Mouse (Mus musculus) thymus, adult 2 months (tissue): Measurements from ENCODE around the gene Htr1b. TPM values are rescaled to one million over a fixed set of nuclear protein-coding genes. Genes with fewer than 3 reads are reported as not detected.

Experiments
- DNase-seq: peaks from one replicate; pipeline ENCODE4 v3.0.0; 2021
- H3K27ac ChIP-seq: fragments of 200-500 bp; 2 replicates; pipeline ENCODE4 v1.5.1; 2012; ENCODE audit warnings: low read length, control low read depth; ENCODE audit not compliant: control insufficient read depth, insufficient read depth
- H3K27me3 ChIP-seq: fragments of 200-500 bp; 2 replicates; pipeline ENCODE4 v1.6.1; 2012; ENCODE audit warnings: mild to moderate bottlenecking, low read length, moderate library complexity, mixed read lengths; ENCODE audit not compliant: control insufficient read depth, insufficient read depth
- H3K36me3 ChIP-seq: fragments of 200-500 bp; 2 replicates; pipeline ENCODE4 v1.6.1; 2012; ENCODE audit warnings: mild to moderate bottlenecking, low read length, moderate library complexity; ENCODE audit not compliant: control insufficient read depth, insufficient read depth
- H3K4me1 ChIP-seq: fragments of 200-500 bp; replicated peaks from 2 replicates; pipeline ENCODE4 v1.6.1; 2012; ENCODE audit warnings: low read length; ENCODE audit not compliant: control insufficient read depth, insufficient read depth
- H3K4me3 ChIP-seq: fragments of 200-500 bp; 2 replicates; pipeline ENCODE4 v1.5.1; 2012; ENCODE audit warnings: mild to moderate bottlenecking, low read length, control low read depth, moderate library complexity; ENCODE audit not compliant: control insufficient read depth, insufficient read depth
- CTCF ChIP-seq: fragments of 200-500 bp; IDR thresholded peaks from 2 replicates; pipeline ENCODE4 v1.5.1; 2012; ENCODE audit warnings: mild to moderate bottlenecking, control low read depth, low read length, moderate library complexity, borderline replicate concordance; ENCODE audit not compliant: control insufficient read depth, poor library complexity, insufficient read depth; ENCODE audit errors: extremely low read depth
- POLR2A ChIP-seq: fragments of 200-500 bp; IDR thresholded peaks from 2 replicates; pipeline ENCODE4 v1.6.1; 2012; ENCODE audit warnings: mild to moderate bottlenecking, low read length, control low read depth, moderate library complexity; ENCODE audit not compliant: control insufficient read depth, poor library complexity, insufficient read depth; ENCODE audit errors: extremely low read depth
- WGBS: fragments of 180-500 bp; shearing (Covaris S2); methylation state at CpG from one replicate; pipeline ENCODE4 v1.1.7; 2018; 5-methylcytosine and 5-hydroxymethylcytosine counted together
- polyA plus RNA-seq: library from polyadenylated mRNA; depleted of rRNA; stranded (reverse); fragments of >200 nt; gene quantifications from 2 replicates; pipeline ENCODE4 v1.2.3, GENCODE M21; 2012; rRNA removed

Gene Htr1b
- 1.5 TPM in 2 replicates for polyA plus RNA-seq

DNA sequence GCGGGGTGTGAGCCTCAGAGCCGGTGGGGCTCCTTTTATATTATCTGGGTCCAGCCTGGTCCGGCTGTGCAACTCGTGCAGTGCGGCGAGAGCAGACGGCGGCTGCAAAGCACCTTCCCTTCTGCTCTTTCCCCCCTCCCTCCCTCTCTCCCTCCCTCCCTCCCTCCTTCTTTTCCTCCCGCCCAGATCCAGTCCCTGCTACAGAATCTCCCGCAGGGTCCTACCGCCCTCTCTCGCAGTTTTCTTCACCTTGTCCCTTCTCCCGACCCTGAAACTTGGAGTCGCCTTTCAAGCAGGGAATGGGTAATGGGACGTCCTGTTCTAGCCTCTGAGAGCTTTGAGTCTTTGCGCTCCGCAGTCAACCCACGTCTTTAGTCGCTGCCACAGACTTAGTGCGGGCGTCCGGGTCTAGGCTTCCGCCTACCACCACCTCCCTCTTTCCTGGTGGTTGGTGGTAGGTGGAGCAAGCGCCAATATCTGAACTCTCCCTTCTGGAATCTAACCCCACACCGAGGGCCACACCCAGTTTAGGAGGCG, at the start of gene Htr1b:
Htr1b (minus strand) TSS at position 392 of the 537 bp plus-strand sequence.
- DNase-seq: peak; percentile 5
- H3K27ac ChIP-seq: no peak within 1 kb of the TSS
- peaks cover 14% of the 10 kb centered on the region for H3K4me1 ChIP-seq
- no peaks in the 10 kb centered on the region for H3K36me3 ChIP-seq
- WGBS: 2% methylated on average over 26 of the region's 26 CpGs
- H3K4me3 ChIP-seq: peak within 1 kb of the TSS; percentile 37
- H3K27me3 ChIP-seq: peaks cover 10% of the 10 kb centered on the region; the same call in 1 of the 2 replicates
- no peak for TF ChIP-seq CTCF
- no peak for TF ChIP-seq POLR2A

DNA sequence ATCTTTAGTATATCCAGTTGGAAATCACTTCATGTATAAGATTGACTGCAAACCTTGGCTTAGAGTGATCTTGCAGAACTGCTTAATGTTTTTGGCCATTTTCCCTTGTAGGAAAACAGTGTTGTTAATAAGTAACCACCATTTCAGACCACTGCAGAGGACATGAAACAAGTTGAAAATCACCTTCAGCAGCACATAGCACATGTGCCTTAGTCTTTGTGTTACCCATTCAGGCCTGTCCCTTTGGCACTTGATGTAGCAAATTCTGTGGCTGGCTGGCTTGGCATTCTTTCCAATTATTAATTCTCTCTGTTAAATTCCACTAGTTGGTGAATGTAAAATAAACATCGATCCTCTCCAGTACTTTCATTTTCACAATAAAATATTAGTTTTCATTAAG, 43.1 kb upstream of the Htr1b start:
- no peak for DNase-seq
- 97% methylated on average over 1 of the region's 1 CpGs for WGBS
- Histone ChIP-seq H3K27me3 (no peaks in the 10 kb centered on the region), H3K4me3 (no peak overlapping the region), H3K4me1 (no peaks in the 10 kb centered on the region), H3K36me3 (no peaks in the 10 kb centered on the region), H3K27ac (no peak overlapping the region)
- TF ChIP-seq POLR2A: no peak
- TF ChIP-seq CTCF: no peak

DNA sequence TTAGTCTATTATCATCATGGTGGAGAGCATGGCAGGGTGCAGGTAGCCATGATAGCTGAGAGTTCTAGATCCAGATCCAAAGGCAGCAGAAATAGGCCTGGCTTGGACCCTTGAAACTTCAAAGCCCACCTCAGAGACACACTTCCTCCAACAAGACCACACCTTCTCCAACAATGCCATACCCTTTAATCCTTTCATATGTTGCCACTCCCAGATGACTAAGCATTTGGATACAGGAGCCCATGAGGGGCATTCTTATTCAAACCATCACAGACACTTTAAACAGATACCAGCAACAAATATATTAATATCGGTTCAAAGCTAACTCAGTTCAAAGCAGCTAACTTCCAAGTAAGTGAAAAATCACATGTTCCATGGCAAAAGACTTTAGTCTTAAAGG, 3.9 kb upstream of the Htr1b start:
- peaks cover 3% of the 10 kb centered on the region for H3K4me1 ChIP-seq
- DNase-seq: no peak
- no peak overlapping the region for H3K4me3 ChIP-seq
- TF ChIP-seq CTCF (no peak), POLR2A (no peak)
- H3K27ac ChIP-seq: no peak overlapping the region
- 98% methylated on average over 1 of the region's 1 CpGs for WGBS
- peaks cover 10% of the 10 kb centered on the region; the same call in 1 of the 2 replicates for H3K27me3 ChIP-seq
- no peaks in the 10 kb centered on the region for H3K36me3 ChIP-seq

DNA sequence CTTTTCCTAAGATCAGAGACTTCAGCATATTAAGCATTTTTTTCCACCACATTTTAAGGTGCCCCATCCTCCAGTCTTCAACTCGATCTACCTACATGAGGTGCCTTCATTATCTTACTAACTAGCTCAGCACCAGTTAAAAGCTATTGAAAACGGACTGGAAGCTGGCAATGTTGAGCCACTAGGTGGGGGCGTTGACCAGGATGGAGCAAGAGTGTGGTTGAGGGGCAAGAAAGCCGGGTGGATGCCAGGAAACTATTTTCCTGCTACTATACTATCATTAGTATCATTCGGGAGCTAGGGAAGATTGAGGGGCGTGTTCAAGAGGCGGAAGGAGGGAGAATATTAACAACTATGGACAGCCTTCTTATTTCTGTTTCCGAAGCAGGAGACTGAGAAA, 1.5 kb upstream of the Htr1b start:
- H3K27ac ChIP-seq: no peak overlapping the region
- no peak overlapping the region for H3K4me3 ChIP-seq
- 16% methylated on average over 8 of the region's 8 CpGs for WGBS
- H3K36me3 ChIP-seq: no peaks in the 10 kb centered on the region
- TF ChIP-seq CTCF (no peak), POLR2A (no peak)
- H3K27me3 ChIP-seq: peaks cover 10% of the 10 kb centered on the region; the same call in 1 of the 2 replicates
- peaks cover 14% of the 10 kb centered on the region for H3K4me1 ChIP-seq
- no peak for DNase-seq

DNA sequence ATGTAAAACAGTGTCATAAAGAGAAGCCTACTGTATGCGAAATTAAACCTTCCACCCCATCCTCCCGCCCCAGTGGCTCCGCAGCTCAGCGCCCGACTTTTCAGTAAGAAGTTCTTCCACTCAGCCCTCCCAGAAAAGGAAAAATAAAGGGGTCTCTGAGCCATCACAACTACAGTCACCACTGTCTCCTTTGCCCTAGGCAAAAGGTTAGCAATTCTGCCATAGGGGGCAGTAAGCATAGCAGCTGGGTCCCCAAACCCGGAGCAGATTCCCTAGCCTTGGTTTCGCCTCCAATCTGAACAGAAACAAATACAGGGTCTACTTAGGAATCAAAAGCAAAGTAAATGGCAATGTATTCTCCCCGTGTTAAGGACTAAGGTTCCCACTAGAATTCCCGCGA, 535 bp upstream of the Htr1b start:
- no peak for DNase-seq
- Histone ChIP-seq H3K4me1 (peaks cover 14% of the 10 kb centered on the region), H3K4me3 (no peak overlapping the region), H3K27me3 (peaks cover 10% of the 10 kb centered on the region; the same call in 1 of the 2 replicates), H3K36me3 (no peaks in the 10 kb centered on the region), H3K27ac (no peak overlapping the region)
- TF ChIP-seq POLR2A (no peak), CTCF (no peak)
- WGBS: 8% methylated on average over 10 of the region's 10 CpGs

DNA sequence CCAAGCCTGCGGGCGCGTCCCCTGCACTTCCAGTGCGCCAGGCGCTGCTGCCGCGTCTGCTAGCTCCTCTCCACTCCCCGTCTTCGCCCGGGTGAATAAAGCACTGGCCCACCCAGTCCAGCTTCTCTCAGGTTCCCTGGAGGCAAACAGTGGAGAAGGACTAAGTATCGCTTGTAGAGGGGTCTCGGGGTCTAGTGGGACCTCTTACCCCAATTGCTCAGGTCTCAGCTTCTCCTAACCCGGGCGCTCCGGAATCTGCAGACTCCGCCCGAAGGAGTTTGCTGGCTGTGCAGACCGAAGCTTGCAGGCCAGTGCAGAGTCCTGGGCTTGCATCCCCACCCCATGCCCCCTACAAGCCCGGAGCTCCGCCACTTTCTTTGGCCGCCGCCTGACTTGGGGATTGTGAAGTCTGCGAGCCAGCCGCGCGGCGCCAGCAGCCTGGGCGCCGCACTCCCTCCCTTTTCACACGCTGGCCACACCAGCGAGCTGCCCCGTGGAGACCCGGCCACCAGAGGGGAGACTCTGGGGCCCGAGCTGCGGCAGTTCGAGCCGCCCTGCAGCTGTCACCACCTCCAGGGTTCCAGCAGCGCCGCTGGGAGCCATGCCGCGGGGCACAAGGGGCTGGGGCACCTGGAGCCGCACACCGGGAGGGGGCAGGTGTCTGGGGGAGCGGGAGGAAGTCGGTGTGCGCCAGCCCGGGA, 742 bp downstream of the Htr1b start:
- Histone ChIP-seq H3K4me1 (peaks cover 14% of the 10 kb centered on the region), H3K27ac (no peak overlapping the region), H3K27me3 (peaks cover 10% of the 10 kb centered on the region; the same call in 1 of the 2 replicates), H3K4me3 (peak overlapping the region; percentile 37), H3K36me3 (no peaks in the 10 kb centered on the region)
- WGBS: under 1% methylated on average over 47 of the region's 47 CpGs
- DNase-seq: peak; percentile 18
- TF ChIP-seq CTCF (no peak), POLR2A (no peak)

DNA sequence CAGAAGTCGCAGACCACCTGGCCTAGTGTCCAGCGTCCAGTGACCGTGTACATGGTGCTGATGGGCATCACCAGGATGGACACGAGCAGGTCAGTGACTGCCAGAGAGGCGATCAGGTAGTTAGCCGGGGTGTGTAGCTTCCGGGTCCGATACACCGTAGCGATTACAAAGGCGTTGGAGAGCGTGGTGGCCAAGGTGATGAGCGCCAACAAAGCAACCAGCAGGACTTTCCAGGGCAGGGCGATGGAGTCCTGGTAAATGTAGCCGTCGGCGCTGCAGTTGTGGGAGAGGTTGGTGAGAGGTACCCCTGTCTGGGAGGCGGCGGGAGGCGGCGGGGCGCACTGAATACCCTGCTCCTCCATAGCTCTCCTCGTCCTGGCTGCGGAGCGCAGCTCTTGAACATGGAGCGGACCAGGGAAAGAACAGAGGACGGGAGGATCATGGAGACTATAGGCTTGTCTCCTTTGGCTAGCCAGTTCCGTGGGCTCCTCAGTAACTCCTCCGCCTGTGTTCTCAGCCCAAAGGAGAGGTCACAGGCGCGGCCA, 1.4 kb downstream of the Htr1b start:
- H3K4me1 ChIP-seq: peaks cover 14% of the 10 kb centered on the region
- DNase-seq: no peak
- peak overlapping the region; percentile 37 for H3K4me3 ChIP-seq
- WGBS: 3% methylated on average over 31 of the region's 31 CpGs
- H3K36me3 ChIP-seq: no peaks in the 10 kb centered on the region
- TF ChIP-seq CTCF (no peak), POLR2A (no peak)
- H3K27me3 ChIP-seq: peaks cover 10% of the 10 kb centered on the region; the same call in 1 of the 2 replicates
- H3K27ac ChIP-seq: no peak overlapping the region
